Mouse (Mus musculus) forebrain, embryonic 14.5 days (tissue): ENCODE measurements at regions not wholly inside any gene's neighbourhood (a gene's known extent, or its start where the extent isn't known, plus 50 kb on each side); places are given as distances from the start of the nearest gene placed in this dataset.

ENCODE experiments used
- ATAC-seq: fragments of 200-750 bp; cut with Nextera tagmentation; 2 replicates; pipeline ENCODE4 v1.8.0; 2017; ENCODE audit warnings: mild to moderate bottlenecking, moderate library complexity
- DNase-seq: peaks from one replicate; pipeline ENCODE4 v3.0.0-alpha.2; 2015; ENCODE audit warnings: low spot score
- H3K27ac ChIP-seq: fragments of 300-500 bp; sonication (generic); 2 replicates; pipeline ENCODE4 v1.5.1; 2014; ENCODE audit warnings: low read depth, mild to moderate bottlenecking, control low read depth, low read length, moderate library complexity
- H3K27me3 ChIP-seq: fragments of 300-500 bp; sonication (generic); replicated peaks from 2 replicates; pipeline ENCODE4 v1.6.1; 2014; ENCODE audit warnings: low read length, control low read depth, mixed read lengths; ENCODE audit not compliant: control insufficient read depth, insufficient read depth
- H3K36me3 ChIP-seq: fragments of 300-500 bp; sonication (generic); 2 replicates; pipeline ENCODE4 v1.6.1; 2014; ENCODE audit warnings: low read length, control low read depth; ENCODE audit not compliant: control insufficient read depth, insufficient read depth
- H3K4me1 ChIP-seq: fragments of 300-500 bp; sonication (generic); 2 replicates; pipeline ENCODE4 v1.6.1; 2014; ENCODE audit warnings: antibody characterized with exemption, low read length, control low read depth; ENCODE audit not compliant: control insufficient read depth, insufficient read depth
- H3K4me2 ChIP-seq: fragments of 300-500 bp; sonication (generic); 2 replicates; pipeline ENCODE4 v1.6.1; 2014; ENCODE audit warnings: mild to moderate bottlenecking, control low read depth, low read length
- H3K4me3 ChIP-seq: fragments of 300-500 bp; sonication (generic); 2 replicates; pipeline ENCODE4 v1.5.1; 2014; ENCODE audit warnings: low read depth, low read length, control low read depth
- H3K9ac ChIP-seq: fragments of 300-500 bp; sonication (generic); 2 replicates; pipeline ENCODE4 v1.6.1; 2014; ENCODE audit warnings: mild to moderate bottlenecking, low read length, control low read depth, moderate library complexity
- H3K9me3 ChIP-seq: fragments of 300-500 bp; sonication (generic); replicated peaks from 2 replicates; pipeline ENCODE4 v1.6.1; 2016; ENCODE audit warnings: low read length, control low read depth, mixed read lengths; ENCODE audit not compliant: control insufficient read depth
- WGBS: fragments of 180-500 bp; shearing (Covaris S2); extraction: QIAGEN DNeasy Blood & Tissue Kit; methylation state at CpG from one replicate; pipeline ENCODE4 v1.1.7; 2014; 5-methylcytosine and 5-hydroxymethylcytosine counted together

- Histone ChIP-seq H3K36me3 (no peaks in the 10 kb centered on the region), H3K4me3 (no peak overlapping the region), H3K4me2 (no peak overlapping the region), H3K27me3 (no peaks in the 10 kb centered on the region), H3K4me1 (no peaks in the 10 kb centered on the region), H3K27ac (no peak overlapping the region), H3K9me3 (no peaks in the 10 kb centered on the region), H3K9ac (no peak overlapping the region)
- 66% methylated on average over 2 of the region's 2 CpGs for WGBS
- DNase-seq (no peak), ATAC-seq (no peak)
Observed at GRCm38 (mm10) chr1:120771269-120771668, 169.1 kb downstream of the En1 start.

GRCm38 (mm10) chr1:120776906-120777305, 174.7 kb downstream of the En1 start:
- no peak overlapping the region for H3K4me3 ChIP-seq
- no peak overlapping the region for H3K4me2 ChIP-seq
- no peaks in the 10 kb centered on the region for H3K36me3 ChIP-seq
- H3K27me3 ChIP-seq = no peaks in the 10 kb centered on the region
- 67% methylated on average over 2 of the region's 2 CpGs for WGBS
- ATAC-seq (no peak), DNase-seq (no peak)
- no peaks in the 10 kb centered on the region for H3K9me3 ChIP-seq
- no peak overlapping the region for H3K27ac ChIP-seq
- no peaks in the 10 kb centered on the region for H3K4me1 ChIP-seq
- no peak overlapping the region for H3K9ac ChIP-seq

- Histone ChIP-seq H3K9ac (no peak overlapping the region), H3K27me3 (no peaks in the 10 kb centered on the region), H3K9me3 (no peaks in the 10 kb centered on the region), H3K36me3 (no peaks in the 10 kb centered on the region), H3K4me1 (no peaks in the 10 kb centered on the region), H3K4me2 (no peak overlapping the region), H3K4me3 (no peak overlapping the region), H3K27ac (no peak overlapping the region)
- no peak for ATAC-seq
- DNase-seq = peak; percentile 13
- 84% methylated on average over 2 of the region's 2 CpGs for WGBS
Observed at GRCm38 (mm10) chr1:120777468-120777867, 175.2 kb downstream of the En1 start.

GRCm38 (mm10) chr1:120795245-120795644, 193.0 kb downstream of the En1 start:
- no peak overlapping the region for H3K9ac ChIP-seq
- no peak overlapping the region for H3K4me3 ChIP-seq
- ATAC-seq = no peak
- no peaks in the 10 kb centered on the region for H3K27me3 ChIP-seq
- peak; percentile 28 for DNase-seq
- no peaks in the 10 kb centered on the region for H3K36me3 ChIP-seq
- no peak overlapping the region for H3K27ac ChIP-seq
- no peaks in the 10 kb centered on the region for H3K4me1 ChIP-seq
- no peaks in the 10 kb centered on the region for H3K9me3 ChIP-seq
- no peak overlapping the region for H3K4me2 ChIP-seq
- 73% methylated on average over 14 of the region's 14 CpGs for WGBS

- ATAC-seq (no peak), DNase-seq (peak; percentile 31)
- no peak overlapping the region for H3K27ac ChIP-seq
- H3K36me3 ChIP-seq = no peaks in the 10 kb centered on the region
- WGBS = 5% methylated on average over 5 of the region's 5 CpGs
- H3K4me2 ChIP-seq = no peak overlapping the region
- no peaks in the 10 kb centered on the region for H3K9me3 ChIP-seq
- no peaks in the 10 kb centered on the region for H3K4me1 ChIP-seq
- no peak overlapping the region for H3K9ac ChIP-seq
- H3K4me3 ChIP-seq = no peak overlapping the region
- H3K27me3 ChIP-seq = no peaks in the 10 kb centered on the region
Observed at GRCm38 (mm10) chr1:120801248-120801979, 199.2 kb downstream of the En1 start.

GRCm38 (mm10) chr1:120801980-120802364, 199.8 kb downstream of the En1 start:
- ATAC-seq (no peak), DNase-seq (no peak)
- 68% methylated on average over 8 of the region's 8 CpGs for WGBS
- Histone ChIP-seq H3K27ac (no peak overlapping the region), H3K4me1 (no peaks in the 10 kb centered on the region), H3K9me3 (no peaks in the 10 kb centered on the region), H3K27me3 (no peaks in the 10 kb centered on the region), H3K36me3 (no peaks in the 10 kb centered on the region), H3K4me3 (no peak overlapping the region), H3K9ac (no peak overlapping the region), H3K4me2 (no peak overlapping the region)

GRCm38 (mm10) chr1:120814441-120814840, 212.2 kb downstream of the En1 start:
- Histone ChIP-seq H3K9me3 (no peaks in the 10 kb centered on the region), H3K9ac (no peak overlapping the region), H3K4me1 (peaks cover 14% of the 10 kb centered on the region), H3K36me3 (no peaks in the 10 kb centered on the region), H3K27me3 (no peaks in the 10 kb centered on the region), H3K27ac (no peak overlapping the region), H3K4me2 (no peak overlapping the region), H3K4me3 (no peak overlapping the region)
- ATAC-seq (no peak), DNase-seq (peak; percentile 16)
- WGBS = 69% methylated on average over 4 of the region's 4 CpGs

GRCm38 (mm10) chr1:120816237-120816820, 214.1 kb downstream of the En1 start:
- peak; percentile 24; the same call in 1 of the 2 replicates for ATAC-seq
- Histone ChIP-seq H3K36me3 (no peaks in the 10 kb centered on the region), H3K27ac (no peak overlapping the region), H3K4me3 (no peak overlapping the region), H3K4me1 (peaks cover 14% of the 10 kb centered on the region), H3K9me3 (no peaks in the 10 kb centered on the region), H3K27me3 (no peaks in the 10 kb centered on the region), H3K4me2 (no peak overlapping the region), H3K9ac (no peak overlapping the region)
- WGBS = 57% methylated on average over 5 of the region's 5 CpGs
- DNase-seq = peak; percentile 40

- peak; percentile 88 for ATAC-seq
- Histone ChIP-seq H3K4me3 (no peak overlapping the region), H3K36me3 (no peaks in the 10 kb centered on the region), H3K9ac (no peak overlapping the region), H3K9me3 (no peaks in the 10 kb centered on the region), H3K27me3 (no peaks in the 10 kb centered on the region), H3K27ac (no peak overlapping the region; the same call in 1 of the 2 replicates), H3K4me1 (peaks cover 14% of the 10 kb centered on the region), H3K4me2 (no peak overlapping the region)
- WGBS = 0% methylated on average over 1 of the region's 1 CpGs
- peak; percentile 88 for DNase-seq
Observed at GRCm38 (mm10) chr1:120817563-120817962, 215.3 kb downstream of the En1 start.
